Mouse (Mus musculus) liver, postnatal 0 days (tissue): ENCODE measurements at regions not wholly inside any gene's neighbourhood (a gene's known extent, or its start where the extent isn't known, plus 50 kb on each side); places are given as distances from the start of the nearest gene placed in this dataset.

Experiments used
- ATAC-seq: fragments of 200-750 bp; cut with Nextera tagmentation; 2 replicates; pipeline ENCODE4 v1.8.0; 2017; ENCODE audit warnings: mild to moderate bottlenecking, moderate library complexity
- DNase-seq: peaks from one replicate; pipeline ENCODE4 v3.0.0-alpha.2; 2016
- H3K27ac ChIP-seq: fragments of 300-500 bp; sonication (generic); 2 replicates; pipeline ENCODE4 v1.5.1; 2014; ENCODE audit warnings: antibody characterized with exemption, moderate library complexity, mild to moderate bottlenecking, low read depth
- H3K27me3 ChIP-seq: fragments of 300-500 bp; sonication (generic); 2 replicates; pipeline ENCODE4 v1.6.1; 2014; ENCODE audit warnings: low read length, control low read depth, mixed read lengths; ENCODE audit not compliant: insufficient read depth
- H3K36me3 ChIP-seq: fragments of 300-500 bp; sonication (generic); replicated peaks from 2 replicates; pipeline ENCODE4 v1.6.1; 2014; ENCODE audit warnings: mild to moderate bottlenecking, control low read depth, low read length, moderate library complexity, mixed read lengths; ENCODE audit not compliant: insufficient read depth
- H3K4me1 ChIP-seq: fragments of 300-500 bp; sonication (generic); 2 replicates; pipeline ENCODE4 v1.6.1; 2014; ENCODE audit warnings: antibody characterized with exemption, mild to moderate bottlenecking, control low read depth; ENCODE audit not compliant: insufficient read depth
- H3K4me2 ChIP-seq: fragments of 300-500 bp; sonication (generic); 2 replicates; pipeline ENCODE4 v1.6.1; 2014; ENCODE audit warnings: low read depth, mild to moderate bottlenecking, low read length, moderate library complexity, mixed read lengths
- H3K4me3 ChIP-seq: fragments of 300-500 bp; sonication (generic); 2 replicates; pipeline ENCODE4 v1.5.1; 2014; ENCODE audit warnings: low read depth, low read length
- H3K9ac ChIP-seq: fragments of 300-500 bp; sonication (generic); replicated peaks from 2 replicates; pipeline ENCODE4 v1.6.1; 2014; ENCODE audit warnings: mild to moderate bottlenecking, moderate library complexity
- H3K9me3 ChIP-seq: fragments of 300-500 bp; sonication (generic); 2 replicates; pipeline ENCODE4 v1.6.1; 2016; ENCODE audit warnings: mild to moderate bottlenecking, control low read depth, low read length, mixed read lengths
- CTCF ChIP-seq: sonication (generic); IDR thresholded peaks from 2 replicates; pipeline ENCODE4 v1.5.1; 2016; ENCODE audit warnings: antibody characterized with exemption, low read depth
- EP300 ChIP-seq: IDR thresholded peaks from 2 replicates; pipeline ENCODE4 v1.6.1; 2016; ENCODE audit warnings: antibody characterized with exemption, low read depth, mild to moderate bottlenecking
- WGBS: fragments of 180-500 bp; shearing (Covaris S2); extraction: QIAGEN DNeasy Blood & Tissue Kit; methylation state at CpG from one replicate; pipeline ENCODE4 v1.1.7; 2014; ENCODE audit not compliant: insufficient replicate concordance; 5-methylcytosine and 5-hydroxymethylcytosine counted together

DNA sequence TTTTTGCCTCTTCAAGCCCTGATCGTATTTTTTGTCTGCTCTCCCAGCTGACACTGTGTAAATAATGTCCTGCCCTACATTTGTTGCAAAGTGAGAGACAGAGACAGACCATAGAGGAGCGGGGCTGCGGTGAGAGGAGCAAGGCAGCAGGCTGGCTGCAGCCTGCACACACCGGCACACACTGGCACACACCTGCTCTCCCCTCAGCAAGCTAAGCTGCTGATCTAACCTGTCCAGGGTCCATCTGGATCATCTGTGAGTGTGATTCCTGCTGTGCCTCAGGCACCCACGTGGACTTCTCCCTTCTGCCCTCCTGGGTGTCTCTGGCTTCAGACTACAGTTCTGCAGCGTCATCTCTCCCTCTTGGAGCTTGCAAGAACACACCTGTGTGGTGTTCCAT lies 50.4 kb upstream of the Epcam start:
- WGBS: 57% methylated on average over 6 of the region's 6 CpGs
- Histone ChIP-seq H3K4me2 (no peak overlapping the region), H3K27ac (no peak overlapping the region), H3K36me3 (no peaks in the 10 kb centered on the region), H3K27me3 (no peaks in the 10 kb centered on the region), H3K9me3 (peaks cover 3% of the 10 kb centered on the region; the same call in 1 of the 2 replicates), H3K4me1 (no peaks in the 10 kb centered on the region), H3K4me3 (no peak overlapping the region), H3K9ac (no peak overlapping the region)
- ATAC-seq (no peak), DNase-seq (no peak)
- TF ChIP-seq EP300 (no peak), CTCF (no peak)
